Mouse (Mus musculus) bone marrow, adult 2 months (tissue): ENCODE results near the gene Ajap1.

Experiments
- CTCF ChIP-seq: fragments of 200-500 bp; IDR thresholded peaks from 2 replicates; pipeline ENCODE4 v1.5.1; 2011; ENCODE audit warnings: low read length, control low read depth; ENCODE audit not compliant: control insufficient read depth, insufficient read depth
- POLR2A ChIP-seq: fragments of 200-500 bp; IDR thresholded peaks from 2 replicates; pipeline ENCODE4 v1.6.1; 2011; ENCODE audit warnings: low read depth, mild to moderate bottlenecking, control low read depth, low read length, borderline replicate concordance; ENCODE audit not compliant: control insufficient read depth

DNA sequence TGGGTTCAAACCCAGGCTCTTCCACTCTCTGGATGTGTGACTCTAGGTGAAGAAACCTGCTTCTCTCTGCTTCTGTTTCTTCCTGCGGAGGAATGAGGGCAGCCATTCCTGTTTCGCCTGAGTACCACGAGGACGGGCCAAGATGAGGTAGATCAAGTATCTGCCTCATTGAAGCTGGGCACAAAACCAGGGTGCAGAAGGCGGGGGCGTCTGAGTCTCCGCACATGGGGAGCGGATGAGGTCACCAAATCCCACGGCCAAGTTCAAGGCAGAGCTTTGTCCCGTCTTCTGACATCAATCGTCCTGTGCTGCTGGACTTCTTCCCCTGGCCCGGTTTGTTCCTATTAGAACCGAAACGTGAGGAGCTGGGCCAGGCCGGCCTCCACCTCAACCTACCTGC, 12.9 kb downstream of the Ajap1 start:
- TF ChIP-seq POLR2A = no peak
- TF ChIP-seq CTCF = no peak
